Mouse (Mus musculus) limb, embryonic 11.5 days (tissue): ENCODE measurements around the gene Ap3d1. TPM values are rescaled to one million over a fixed set of nuclear protein-coding genes. Genes with fewer than 3 reads are reported as not detected.

ENCODE experiments used
- ATAC-seq: fragments of 200-750 bp; cut with Nextera tagmentation; 2 replicates; pipeline ENCODE4 v1.8.0; 2017; ENCODE audit warnings: low read depth; ENCODE audit not compliant: insufficient number of reproducible peaks, low FRiP score, low TSS enrichment
- DNase-seq: peaks from one replicate; pipeline ENCODE4 v3.0.0-alpha.2; 2015; ENCODE audit warnings: low spot score
- H3K27ac ChIP-seq: fragments of 300-500 bp; sonication (generic); replicated peaks from 2 replicates; pipeline ENCODE4 v1.5.1; 2014; ENCODE audit warnings: low read depth, mild to moderate bottlenecking, low read length
- H3K27me3 ChIP-seq: fragments of 300-500 bp; sonication (generic); 2 replicates; pipeline ENCODE4 v1.6.1; 2014; ENCODE audit warnings: mild to moderate bottlenecking, low read length, mixed read lengths; ENCODE audit not compliant: control insufficient read depth, insufficient read depth
- H3K36me3 ChIP-seq: fragments of 300-500 bp; sonication (generic); 2 replicates; pipeline ENCODE4 v1.6.1; 2014; ENCODE audit warnings: mild to moderate bottlenecking, low read length, moderate library complexity, mixed read lengths; ENCODE audit not compliant: control insufficient read depth, insufficient read depth
- H3K4me1 ChIP-seq: fragments of 300-500 bp; sonication (generic); 2 replicates; pipeline ENCODE4 v1.6.1; 2014; ENCODE audit warnings: low read length, mixed read lengths; ENCODE audit not compliant: control insufficient read depth, insufficient read depth
- H3K4me2 ChIP-seq: fragments of 300-500 bp; sonication (generic); 2 replicates; pipeline ENCODE4 v1.6.1; 2014; ENCODE audit warnings: low read depth, mild to moderate bottlenecking, moderate library complexity; ENCODE audit not compliant: severe bottlenecking
- H3K4me3 ChIP-seq: fragments of 300-500 bp; sonication (generic); 2 replicates; pipeline ENCODE4 v1.5.1; 2014; ENCODE audit warnings: low read depth, low read length
- H3K9ac ChIP-seq: fragments of 300-500 bp; sonication (generic); 2 replicates; pipeline ENCODE4 v1.6.1; 2014; ENCODE audit warnings: mild to moderate bottlenecking, low read length
- H3K9me3 ChIP-seq: fragments of 300-500 bp; sonication (generic); 2 replicates; pipeline ENCODE4 v1.6.1; 2016; ENCODE audit warnings: low read length; ENCODE audit not compliant: control insufficient read depth
- WGBS: fragments of 180-500 bp; shearing (Covaris S2); extraction: QIAGEN DNeasy Blood & Tissue Kit; methylation state at CpG from one replicate; pipeline ENCODE4 v1.1.7; 2014; 5-methylcytosine and 5-hydroxymethylcytosine counted together
- polyA plus RNA-seq: library from polyadenylated mRNA; unstranded; fragments of >200 nt; fragmentation: Nextera tagmentation; extraction: Ambion mirVana; gene quantifications from 2 replicates; pipeline ENCODE4 v1.2.1, GENCODE M21; 2014

Ap3d1 gene
- polyA plus RNA-seq, 1 experiment from 2014 or later, result 67.8 TPM

- no peaks in the 10 kb centered on the region for H3K9me3 ChIP-seq
- ATAC-seq, result no peak
- no peak overlapping the region for H3K4me3 ChIP-seq
- peaks cover 27% of the 10 kb centered on the region for H3K4me1 ChIP-seq
- peaks cover 47% of the 10 kb centered on the region for H3K36me3 ChIP-seq
- no peaks in the 10 kb centered on the region for H3K27me3 ChIP-seq
- H3K4me2 ChIP-seq, result no peak overlapping the region
- H3K27ac ChIP-seq, result no peak overlapping the region
- WGBS, result 83% methylated on average over 19 of the region's 19 CpGs
- no peak overlapping the region for H3K9ac ChIP-seq
- no peak for DNase-seq
Observed at GRCm38 (mm10) chr10:80666837-80667412, 75.1 kb downstream of the Ap3d1 start.

- ATAC-seq (no peak), DNase-seq (no peak)
- H3K36me3 ChIP-seq, result peaks cover 42% of the 10 kb centered on the region
- H3K27me3 ChIP-seq, result no peaks in the 10 kb centered on the region
- H3K27ac ChIP-seq, result no peak overlapping the region
- H3K4me3 ChIP-seq, result no peak overlapping the region
- 80% methylated on average over 10 of the region's 10 CpGs for WGBS
- no peak overlapping the region for H3K9ac ChIP-seq
- no peak overlapping the region for H3K4me2 ChIP-seq
- H3K4me1 ChIP-seq, result peaks cover 27% of the 10 kb centered on the region
- H3K9me3 ChIP-seq, result no peaks in the 10 kb centered on the region
Observed at GRCm38 (mm10) chr10:80665981-80666733, 75.9 kb downstream of the Ap3d1 start.

DNA sequence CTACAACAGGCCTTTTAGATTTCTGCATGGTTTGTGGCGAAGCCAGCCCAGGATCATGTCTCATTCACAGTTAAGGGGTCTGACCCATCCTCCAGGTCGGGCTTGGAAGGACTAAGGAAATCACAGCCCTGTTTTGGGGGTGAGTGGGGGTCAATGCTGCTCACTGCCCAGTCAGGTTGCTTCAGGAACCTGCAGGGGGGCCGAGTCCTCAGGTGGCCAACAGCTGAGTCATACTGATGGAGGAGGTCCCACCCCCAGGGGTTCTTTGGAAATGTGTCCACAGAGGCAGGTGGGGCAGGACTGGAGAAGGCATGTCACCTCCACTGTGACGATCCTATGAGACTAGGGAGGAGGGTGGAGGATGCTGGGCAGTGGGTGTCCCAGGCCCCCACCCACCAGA lies 76.6 kb downstream of the Ap3d1 start:
- no peak for DNase-seq
- Histone ChIP-seq H3K9ac (no peak overlapping the region), H3K9me3 (no peaks in the 10 kb centered on the region), H3K4me3 (no peak overlapping the region), H3K27ac (no peak overlapping the region), H3K36me3 (peaks cover 37% of the 10 kb centered on the region), H3K4me2 (no peak overlapping the region), H3K27me3 (no peaks in the 10 kb centered on the region), H3K4me1 (peaks cover 27% of the 10 kb centered on the region)
- ATAC-seq, result no peak
- 72% methylated on average over 4 of the region's 4 CpGs for WGBS

- Histone ChIP-seq H3K27me3 (no peaks in the 10 kb centered on the region), H3K4me1 (peaks cover 27% of the 10 kb centered on the region), H3K36me3 (peaks cover 36% of the 10 kb centered on the region), H3K9ac (no peak overlapping the region), H3K4me3 (no peak overlapping the region), H3K9me3 (no peaks in the 10 kb centered on the region), H3K4me2 (no peak overlapping the region), H3K27ac (no peak overlapping the region)
- DNase-seq (no peak), ATAC-seq (no peak)
- WGBS, result 17% methylated on average over 10 of the region's 10 CpGs
Observed at GRCm38 (mm10) chr10:80665016-80665380, 77.1 kb downstream of the Ap3d1 start.

GRCm38 (mm10) chr10:80664197-80665015 lies 77.7 kb downstream of the Ap3d1 start:
- peaks cover 27% of the 10 kb centered on the region for H3K4me1 ChIP-seq
- H3K27ac ChIP-seq, result peak overlapping the region; percentile 65; the same call in 1 of the 2 replicates
- WGBS, result 36% methylated on average over 16 of the region's 16 CpGs
- no peaks in the 10 kb centered on the region for H3K27me3 ChIP-seq
- peaks cover 30% of the 10 kb centered on the region for H3K36me3 ChIP-seq
- DNase-seq, result peak; percentile 45
- H3K4me3 ChIP-seq, result no peak overlapping the region
- no peak overlapping the region for H3K4me2 ChIP-seq
- no peak for ATAC-seq
- H3K9ac ChIP-seq, result no peak overlapping the region
- H3K9me3 ChIP-seq, result no peaks in the 10 kb centered on the region

DNA sequence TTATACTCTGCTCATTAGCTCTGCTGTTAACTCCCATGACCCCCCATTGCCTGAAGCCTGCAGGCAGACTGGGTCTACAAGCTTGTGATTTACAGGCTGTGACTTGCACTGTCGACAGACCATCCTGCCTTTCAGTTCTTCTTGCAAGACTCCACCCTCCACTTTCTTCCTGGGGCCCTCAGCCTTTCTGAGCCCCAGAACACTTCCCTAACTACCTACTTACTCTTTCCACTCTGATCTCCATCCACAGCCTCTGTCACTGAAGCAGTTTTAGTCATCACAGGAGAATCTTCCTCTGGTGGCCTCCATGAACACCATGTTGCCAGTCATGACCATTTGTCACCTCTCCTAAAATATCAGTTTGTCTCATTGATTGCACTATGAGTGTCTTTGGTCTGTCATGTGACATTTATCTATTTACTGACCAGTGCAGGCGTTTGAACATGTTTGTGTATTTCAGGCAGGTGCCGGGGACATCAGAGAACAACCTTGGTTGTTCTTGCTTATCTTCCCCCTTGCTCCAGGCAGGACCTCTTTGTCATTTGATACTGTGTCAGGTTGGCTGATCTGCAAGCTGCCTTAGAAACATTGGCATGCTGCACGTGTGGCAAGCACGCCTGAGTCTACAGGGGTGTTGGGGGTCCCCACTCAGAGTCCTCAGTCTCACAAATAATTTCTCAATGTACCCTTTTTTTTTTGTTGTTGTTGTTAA lies 78.4 kb downstream of the Ap3d1 start:
- no peak overlapping the region for H3K9ac ChIP-seq
- H3K36me3 ChIP-seq, result peaks cover 22% of the 10 kb centered on the region
- 21% methylated on average over 5 of the region's 5 CpGs for WGBS
- peak; percentile 43 for DNase-seq
- H3K27me3 ChIP-seq, result no peaks in the 10 kb centered on the region
- peaks cover 27% of the 10 kb centered on the region for H3K4me1 ChIP-seq
- no peak for ATAC-seq
- no peak overlapping the region for H3K4me3 ChIP-seq
- no peaks in the 10 kb centered on the region for H3K9me3 ChIP-seq
- H3K4me2 ChIP-seq, result no peak overlapping the region
- no peak overlapping the region for H3K27ac ChIP-seq

GRCm38 (mm10) chr10:80661149-80661548 lies 80.9 kb downstream of the Ap3d1 start:
- Histone ChIP-seq H3K4me1 (peaks cover 25% of the 10 kb centered on the region), H3K27me3 (no peaks in the 10 kb centered on the region), H3K9ac (no peak overlapping the region), H3K27ac (no peak overlapping the region), H3K4me3 (no peak overlapping the region), H3K9me3 (no peaks in the 10 kb centered on the region), H3K36me3 (no peaks in the 10 kb centered on the region; the same call in 1 of the 2 replicates), H3K4me2 (no peak overlapping the region)
- ATAC-seq (no peak), DNase-seq (peak; percentile 61)
- WGBS, result 46% methylated on average over 5 of the region's 5 CpGs

DNA sequence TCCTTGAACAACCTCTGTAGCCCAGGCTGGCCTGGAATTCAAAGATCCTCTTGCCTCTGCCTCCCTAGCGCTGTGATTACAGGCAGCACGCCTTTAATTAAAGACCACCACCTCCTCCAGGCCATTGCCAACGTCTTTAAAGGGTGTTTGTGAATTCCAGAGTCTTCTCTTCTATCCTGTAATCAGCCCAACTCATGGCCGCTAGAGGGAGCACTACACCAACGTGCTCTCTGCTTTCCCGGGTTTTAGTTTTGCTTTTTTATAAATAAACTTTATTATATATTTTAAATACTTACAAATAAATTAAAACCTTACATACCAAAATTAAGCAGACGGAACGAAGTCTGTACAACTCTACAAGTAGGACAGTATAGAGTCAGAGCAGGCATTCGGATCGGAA lies 82.9 kb downstream of the Ap3d1 start:
- H3K36me3 ChIP-seq, result no peaks in the 10 kb centered on the region
- no peaks in the 10 kb centered on the region for H3K9me3 ChIP-seq
- DNase-seq (peak; percentile 85), ATAC-seq (no peak)
- no peak overlapping the region for H3K9ac ChIP-seq
- 21% methylated on average over 10 of the region's 10 CpGs for WGBS
- H3K4me3 ChIP-seq, result no peak overlapping the region
- H3K27ac ChIP-seq, result no peak overlapping the region
- H3K27me3 ChIP-seq, result no peaks in the 10 kb centered on the region
- peaks cover 21% of the 10 kb centered on the region for H3K4me1 ChIP-seq
- no peak overlapping the region for H3K4me2 ChIP-seq
